Mouse (Mus musculus): ENCODE results near the gene Lyplal1. TPM values are rescaled to one million over a fixed set of nuclear protein-coding genes. Genes with fewer than 3 reads are reported as not detected.

Gene Lyplal1
- polyA plus RNA-seq, 1 experiment from 2014 or later, result 48.1 TPM

GRCm38 (mm10) chr1:186123690-186124089 lies 6.6 kb upstream of the Lyplal1 start:
- in situ Hi-C loops (cut with MboI; ENCODE audit: low pct_unique_long_range_greater_than_20kb), result no loop called here
- POLR2A ChIA-PET, result interaction anchor here (0.6 kb wide), 1 partner anchor 12 kb away, joined by 4 read pairs; no protein-coding TSS in a partner anchor
- no peak for DNase-seq (ENCODE audit: low read depth, low spot score)
- no peak for ATAC-seq
- no peak for TF ChIP-seq CTCF (IDR thresholded peaks at IDR 0.05)
- H3K27me3 ChIP-seq, result no peaks in the 10 kb centered on the region
- CTCF ChIA-PET, result no interaction called here

- ChIA-PET POLR2A (interaction anchor here (0.6 kb wide), 2 partner anchors 300 to 555 kb away, joined by 5 to 6 read pairs; no protein-coding TSS in a partner anchor), CTCF (no interaction called here)
- in situ Hi-C loops (cut with MboI; ENCODE audit: low pct_unique_long_range_greater_than_20kb), result no loop called here
- no peak for ATAC-seq
- no peak for TF ChIP-seq CTCF (IDR thresholded peaks at IDR 0.05)
- DNase-seq (ENCODE audit: low read depth, low spot score), result no peak
- H3K27me3 ChIP-seq, result no peaks in the 10 kb centered on the region
Measured at GRCm38 (mm10) chr1:186119856-186120255, 2.7 kb upstream of the Lyplal1 start.

- no peak for TF ChIP-seq CTCF (IDR thresholded peaks at IDR 0.05)
- CTCF ChIA-PET, result no interaction called here
- ATAC-seq (no peak), DNase-seq (ENCODE audit: low read depth, low spot score) (no peak)
- in situ Hi-C loops (cut with MboI; ENCODE audit: low pct_unique_long_range_greater_than_20kb), result no loop called here
- H3K27me3 ChIP-seq, result no peaks in the 10 kb centered on the region
- POLR2A ChIA-PET, result interaction anchor here (0.7 kb wide), 1 partner anchor 340 kb away, joined by 8 read pairs; no protein-coding TSS in a partner anchor
Measured at GRCm38 (mm10) chr1:186116086-186116600, 967 bp downstream of the Lyplal1 start.

- no peak for TF ChIP-seq CTCF (IDR thresholded peaks at IDR 0.05)
- ChIA-PET CTCF (no interaction called here), POLR2A (no interaction called here)
- H3K27me3 ChIP-seq, result no peaks in the 10 kb centered on the region
- DNase-seq (ENCODE audit: low read depth, low spot score) (no peak), ATAC-seq (no peak)
- in situ Hi-C loops (cut with MboI; ENCODE audit: low pct_unique_long_range_greater_than_20kb), result no loop called here
Measured at GRCm38 (mm10) chr1:186102313-186102712, 14.8 kb downstream of the Lyplal1 start.

- TF ChIP-seq CTCF (IDR thresholded peaks at IDR 0.05), result no peak
- ATAC-seq, result no peak
- DNase-seq (ENCODE audit: low read depth, low spot score), result no peak
- in situ Hi-C loops (cut with MboI; ENCODE audit: low pct_unique_long_range_greater_than_20kb), result no loop called here
- ChIA-PET POLR2A (no interaction called here), CTCF (no interaction called here)
- no peaks in the 10 kb centered on the region for H3K27me3 ChIP-seq
Measured at GRCm38 (mm10) chr1:186066266-186066897, 50.7 kb downstream of the Lyplal1 start.

- in situ Hi-C loops (cut with MboI; ENCODE audit: low pct_unique_long_range_greater_than_20kb), result no loop called here
- TF ChIP-seq CTCF (IDR thresholded peaks at IDR 0.05), result no peak
- ChIA-PET CTCF (interaction anchor here (1.2 kb wide), 1 partner anchor 8 kb away, joined by 3 read pairs; no protein-coding TSS in a partner anchor), POLR2A (no interaction called here)
- no peak for ATAC-seq
- no peaks in the 10 kb centered on the region for H3K27me3 ChIP-seq
- DNase-seq (ENCODE audit: low read depth, low spot score), result no peak
Measured at GRCm38 (mm10) chr1:186060041-186060440, 57.1 kb downstream of the Lyplal1 start.

GRCm38 (mm10) chr1:186054227-186054626 lies 62.9 kb downstream of the Lyplal1 start:
- in situ Hi-C loops (cut with MboI; ENCODE audit: low pct_unique_long_range_greater_than_20kb), result no loop called here
- CTCF ChIA-PET, result interaction anchor here (1.7 kb wide), 1 partner anchor 9 kb away, joined by 4 read pairs; no protein-coding TSS in a partner anchor
- DNase-seq (ENCODE audit: low read depth, low spot score), result no peak
- no peak for TF ChIP-seq CTCF (IDR thresholded peaks at IDR 0.05)
- ATAC-seq, result no peak
- POLR2A ChIA-PET, result no interaction called here
- H3K27me3 ChIP-seq, result no peaks in the 10 kb centered on the region

- ChIA-PET CTCF (interaction anchor here (1.2 to 1.7 kb wide), 3 partner anchors 7 to 12 kb away, joined by 3 to 4 read pairs (median 3); no protein-coding TSS in a partner anchor), POLR2A (no interaction called here)
- H3K27me3 ChIP-seq, result no peaks in the 10 kb centered on the region
- in situ Hi-C loops (cut with MboI; ENCODE audit: low pct_unique_long_range_greater_than_20kb), result no loop called here
- no peak for DNase-seq (ENCODE audit: low read depth, low spot score)
- TF ChIP-seq CTCF (IDR thresholded peaks at IDR 0.05), result no peak
- no peak for ATAC-seq
Measured at GRCm38 (mm10) chr1:186053280-186054043, 63.6 kb downstream of the Lyplal1 start.

GRCm38 (mm10) chr1:186043709-186044452 lies 73.2 kb downstream of the Lyplal1 start:
- in situ Hi-C loops (cut with MboI; ENCODE audit: low pct_unique_long_range_greater_than_20kb), result no loop called here
- CTCF ChIA-PET, result interaction anchor here (1.6 to 1.8 kb wide), 2 partner anchors 11 to 12 kb away, joined by 4 read pairs; no protein-coding TSS in a partner anchor
- ATAC-seq, result no peak
- H3K27me3 ChIP-seq, result no peaks in the 10 kb centered on the region
- TF ChIP-seq CTCF (IDR thresholded peaks at IDR 0.05), result no peak
- POLR2A ChIA-PET, result no interaction called here
- DNase-seq (ENCODE audit: low read depth, low spot score), result no peak

GRCm38 (mm10) chr1:186041841-186042240 lies 75.3 kb downstream of the Lyplal1 start:
- DNase-seq (ENCODE audit: low read depth, low spot score) (peak; percentile 85), ATAC-seq (no peak)
- in situ Hi-C loops (cut with MboI; ENCODE audit: low pct_unique_long_range_greater_than_20kb), result no loop called here
- H3K27me3 ChIP-seq, result no peaks in the 10 kb centered on the region
- ChIA-PET CTCF (interaction anchor here (1.8 kb wide), 1 partner anchor 10 kb away, joined by 4 read pairs; no protein-coding TSS in a partner anchor), POLR2A (interaction anchor here (0.6 kb wide), 1 partner anchor 142 kb away, joined by 6 read pairs; no protein-coding TSS in a partner anchor)
- TF ChIP-seq CTCF (IDR thresholded peaks at IDR 0.05), result no peak

Data from Patski (cell line).